Mouse (Mus musculus) neural tube, embryonic 15.5 days (tissue): Measurements from ENCODE around the gene Ubap1l. TPM values are rescaled to one million over a fixed set of nuclear protein-coding genes. Genes with fewer than 3 reads are reported as not detected.
A peak's percentile ranks its signal among the peaks of the same experiment; 100 is the strongest.

Experiments used
- ATAC-seq: fragments of 200-750 bp; cut with Nextera tagmentation; 2 replicates; pipeline ENCODE4 v1.8.0; 2017; ENCODE audit warnings: mild to moderate bottlenecking, moderate TSS enrichment, moderate library complexity; ENCODE audit not compliant: low FRiP score
- H3K27ac ChIP-seq: fragments of 300-500 bp; sonication (generic); replicated peaks from 2 replicates; pipeline ENCODE4 v1.5.1; 2015; ENCODE audit warnings: mild to moderate bottlenecking, inconsistent platforms
- H3K27me3 ChIP-seq: fragments of 300-500 bp; sonication (generic); replicated peaks from 2 replicates; pipeline ENCODE4 v1.6.1; 2015; ENCODE audit warnings: inconsistent platforms
- H3K36me3 ChIP-seq: fragments of 300-500 bp; sonication (generic); 2 replicates; pipeline ENCODE4 v1.6.1; 2015; ENCODE audit warnings: inconsistent platforms
- H3K4me1 ChIP-seq: fragments of 300-500 bp; sonication (generic); 2 replicates; pipeline ENCODE4 v1.6.1; 2015; ENCODE audit warnings: inconsistent platforms
- H3K4me2 ChIP-seq: fragments of 300-500 bp; sonication (generic); 2 replicates; pipeline ENCODE4 v1.6.1; 2015; ENCODE audit warnings: inconsistent platforms, mild to moderate bottlenecking, moderate library complexity
- H3K4me3 ChIP-seq: fragments of 300-500 bp; sonication (generic); replicated peaks from 2 replicates; pipeline ENCODE4 v1.5.1; 2015; ENCODE audit warnings: mild to moderate bottlenecking, inconsistent platforms
- H3K9ac ChIP-seq: fragments of 300-500 bp; sonication (generic); replicated peaks from 2 replicates; pipeline ENCODE4 v1.6.1; 2015; ENCODE audit warnings: mild to moderate bottlenecking, inconsistent platforms
- H3K9me3 ChIP-seq: fragments of 300-500 bp; sonication (generic); replicated peaks from 2 replicates; pipeline ENCODE4 v1.6.1; 2016; ENCODE audit warnings: inconsistent platforms
- WGBS: fragments of 180-500 bp; shearing (Covaris S2); methylation state at CpG from one replicate; pipeline ENCODE4 v1.1.7; 2015; ENCODE audit warnings: mixed read lengths; 5-methylcytosine and 5-hydroxymethylcytosine counted together
- polyA plus RNA-seq: library from polyadenylated mRNA; unstranded; fragments of >200 nt; fragmentation: Nextera tagmentation; extraction: Ambion mirVana; gene quantifications from 2 replicates; pipeline ENCODE4 v1.2.1, GENCODE M21; 2015

The Ubap1l gene
- polyA plus RNA-seq, 1 experiment from 2014 or later, result 3.6 TPM

- Histone ChIP-seq H3K27ac (no peak overlapping the region), H3K27me3 (peaks cover 43% of the 10 kb centered on the region), H3K4me2 (no peak overlapping the region), H3K9ac (no peak overlapping the region), H3K9me3 (no peaks in the 10 kb centered on the region), H3K4me1 (peaks cover 21% of the 10 kb centered on the region), H3K36me3 (no peaks in the 10 kb centered on the region), H3K4me3 (no peak overlapping the region)
- ATAC-seq, result no peak
- 73% methylated on average over 2 of the region's 2 CpGs for WGBS
Measured at GRCm38 (mm10) chr9:65394360-65394759, 33.5 kb downstream of the Ubap1l start.

- Histone ChIP-seq H3K9ac (peak within 1 kb of the TSS; percentile 48), H3K36me3 (no peaks in the 10 kb centered on the region), H3K4me2 (peak within 1 kb of the TSS; percentile 86), H3K4me1 (peaks cover 11% of the 10 kb centered on the region), H3K4me3 (peak within 1 kb of the TSS; percentile 49), H3K27me3 (peaks cover 5% of the 10 kb centered on the region), H3K9me3 (no peaks in the 10 kb centered on the region), H3K27ac (no peak within 1 kb of the TSS)
- peak; percentile 66; the same call in 1 of the 2 replicates for ATAC-seq
- under 1% methylated on average over 22 of the region's 24 CpGs for WGBS
Measured at GRCm38 (mm10) chr9:65398279-65398678, 37.4 kb downstream of the Ubap1l start, which contains the start of gene Rasl12. Rasl12 (plus strand) TSS chr9:65398506.

- no peak for ATAC-seq
- H3K9ac ChIP-seq, result no peak overlapping the region
- WGBS, result 91% methylated on average over 6 of the region's 6 CpGs
- no peak overlapping the region for H3K4me2 ChIP-seq
- H3K36me3 ChIP-seq, result no peaks in the 10 kb centered on the region
- no peak overlapping the region for H3K27ac ChIP-seq
- peaks cover 14% of the 10 kb centered on the region for H3K4me1 ChIP-seq
- no peaks in the 10 kb centered on the region for H3K9me3 ChIP-seq
- no peak overlapping the region for H3K4me3 ChIP-seq
- 0 out of 2 replicates have a peak, but pooled peaks cover 2% of the 10 kb centered on the region for H3K27me3 ChIP-seq
Measured at GRCm38 (mm10) chr9:65399934-65400333, 39.1 kb downstream of the Ubap1l start.

- no peaks in the 10 kb centered on the region for H3K36me3 ChIP-seq
- no peak overlapping the region for H3K4me3 ChIP-seq
- peaks cover 3% of the 10 kb centered on the region; the same call in 1 of the 2 replicates for H3K4me1 ChIP-seq
- H3K9me3 ChIP-seq, result no peaks in the 10 kb centered on the region
- H3K27me3 ChIP-seq, result no peaks in the 10 kb centered on the region
- ATAC-seq, result no peak
- WGBS, result 65% methylated on average over 15 of the region's 15 CpGs
- H3K9ac ChIP-seq, result no peak overlapping the region
- no peak overlapping the region for H3K27ac ChIP-seq
- no peak overlapping the region for H3K4me2 ChIP-seq
Measured at GRCm38 (mm10) chr9:65404331-65405183, 43.7 kb downstream of the Ubap1l start.

GRCm38 (mm10) chr9:65405184-65405449 is 44.3 kb downstream of the Ubap1l start:
- Histone ChIP-seq H3K4me3 (no peak overlapping the region), H3K36me3 (no peaks in the 10 kb centered on the region), H3K27me3 (no peaks in the 10 kb centered on the region), H3K4me2 (no peak overlapping the region), H3K9me3 (no peaks in the 10 kb centered on the region), H3K27ac (no peak overlapping the region), H3K9ac (no peak overlapping the region), H3K4me1 (peaks cover 3% of the 10 kb centered on the region; the same call in 1 of the 2 replicates)
- no peak for ATAC-seq
- 85% methylated on average over 2 of the region's 2 CpGs for WGBS

GRCm38 (mm10) chr9:65407327-65407726 is 46.5 kb downstream of the Ubap1l start:
- H3K36me3 ChIP-seq, result no peaks in the 10 kb centered on the region
- H3K9me3 ChIP-seq, result no peaks in the 10 kb centered on the region
- no peak overlapping the region for H3K4me2 ChIP-seq
- H3K4me1 ChIP-seq, result peaks cover 3% of the 10 kb centered on the region; the same call in 1 of the 2 replicates
- H3K27ac ChIP-seq, result no peak overlapping the region
- ATAC-seq, result no peak
- no peak overlapping the region for H3K9ac ChIP-seq
- H3K4me3 ChIP-seq, result no peak overlapping the region
- no peaks in the 10 kb centered on the region for H3K27me3 ChIP-seq
- 86% methylated on average over 5 of the region's 5 CpGs for WGBS

- H3K9ac ChIP-seq, result no peak overlapping the region
- no peak for ATAC-seq
- H3K4me1 ChIP-seq, result peaks cover 3% of the 10 kb centered on the region; the same call in 1 of the 2 replicates
- H3K4me3 ChIP-seq, result no peak overlapping the region
- H3K9me3 ChIP-seq, result no peaks in the 10 kb centered on the region
- whole genome bisulfite sequencing, result 81% methylated on average over 3 of the region's 3 CpGs
- H3K27me3 ChIP-seq, result no peaks in the 10 kb centered on the region
- H3K36me3 ChIP-seq, result no peaks in the 10 kb centered on the region
- no peak overlapping the region for H3K4me2 ChIP-seq
- H3K27ac ChIP-seq, result no peak overlapping the region
Measured at GRCm38 (mm10) chr9:65407861-65408260, 47.0 kb downstream of the Ubap1l start.

GRCm38 (mm10) chr9:65408871-65409295 is 48.0 kb downstream of the Ubap1l start:
- peaks cover 3% of the 10 kb centered on the region; the same call in 1 of the 2 replicates for H3K4me1 ChIP-seq
- H3K9me3 ChIP-seq, result no peaks in the 10 kb centered on the region
- H3K27me3 ChIP-seq, result no peaks in the 10 kb centered on the region
- 72% methylated on average over 5 of the region's 5 CpGs for WGBS
- H3K4me3 ChIP-seq, result no peak overlapping the region
- no peak for ATAC-seq
- H3K9ac ChIP-seq, result no peak overlapping the region
- no peaks in the 10 kb centered on the region for H3K36me3 ChIP-seq
- H3K4me2 ChIP-seq, result no peak overlapping the region
- no peak overlapping the region for H3K27ac ChIP-seq

GRCm38 (mm10) chr9:65410378-65410777 is 49.5 kb downstream of the Ubap1l start:
- Histone ChIP-seq H3K9me3 (no peaks in the 10 kb centered on the region), H3K9ac (no peak overlapping the region)
- WGBS, result 96% methylated on average over 8 of the region's 8 CpGs

GRCm38 (mm10) chr9:65411326-65411725 is 50.5 kb downstream of the Ubap1l start:
- no peaks in the 10 kb centered on the region for H3K9me3 ChIP-seq
- H3K9ac ChIP-seq, result no peak overlapping the region
- ATAC-seq, result no peak
- no peak overlapping the region for H3K4me2 ChIP-seq
- no peaks in the 10 kb centered on the region for H3K27me3 ChIP-seq
- no peak overlapping the region for H3K4me3 ChIP-seq
- 80% methylated on average over 3 of the region's 3 CpGs for WGBS
- no peaks in the 10 kb centered on the region for H3K4me1 ChIP-seq
- H3K27ac ChIP-seq, result no peak overlapping the region
- H3K36me3 ChIP-seq, result no peaks in the 10 kb centered on the region

More at GRCm38 (mm10) chr9:65410378-65410777, 49.5 kb downstream of the Ubap1l start:
- no peaks in the 10 kb centered on the region for H3K36me3 ChIP-seq
- no peaks in the 10 kb centered on the region for H3K27me3 ChIP-seq
- H3K4me2 ChIP-seq, result no peak overlapping the region
- no peak for ATAC-seq
- no peak overlapping the region for H3K27ac ChIP-seq
- no peaks in the 10 kb centered on the region for H3K4me1 ChIP-seq
- H3K4me3 ChIP-seq, result no peak overlapping the region

GRCm38 (mm10) chr9:65417738-65418137 is 56.9 kb downstream of the Ubap1l start:
- H3K27ac ChIP-seq, result no peak overlapping the region
- no peak overlapping the region for H3K4me3 ChIP-seq
- ATAC-seq, result no peak
- no peaks in the 10 kb centered on the region for H3K4me1 ChIP-seq
- H3K36me3 ChIP-seq, result no peaks in the 10 kb centered on the region
- no peaks in the 10 kb centered on the region for H3K27me3 ChIP-seq
- WGBS, result 43% methylated on average over 3 of the region's 3 CpGs
- H3K4me2 ChIP-seq, result no peak overlapping the region
- no peak overlapping the region for H3K9ac ChIP-seq
- H3K9me3 ChIP-seq, result no peaks in the 10 kb centered on the region

- Histone ChIP-seq H3K4me3 (no peak overlapping the region), H3K36me3 (no peaks in the 10 kb centered on the region), H3K27me3 (no peaks in the 10 kb centered on the region), H3K9ac (no peak overlapping the region), H3K4me2 (no peak overlapping the region), H3K27ac (no peak overlapping the region), H3K9me3 (no peaks in the 10 kb centered on the region), H3K4me1 (no peaks in the 10 kb centered on the region)
- ATAC-seq, result no peak
- 78% methylated on average over 3 of the region's 3 CpGs for WGBS
Measured at GRCm38 (mm10) chr9:65419633-65420032, 58.8 kb downstream of the Ubap1l start.
